Mouse (Mus musculus): ENCODE measurements around the gene Olfr417.
"Not testable (repeated sequence)": the region's sequence is repeated elsewhere in the genome, so short reads cannot be mapped to it uniquely, and the experiment has no call there.

Olfr417 gene

DNA sequence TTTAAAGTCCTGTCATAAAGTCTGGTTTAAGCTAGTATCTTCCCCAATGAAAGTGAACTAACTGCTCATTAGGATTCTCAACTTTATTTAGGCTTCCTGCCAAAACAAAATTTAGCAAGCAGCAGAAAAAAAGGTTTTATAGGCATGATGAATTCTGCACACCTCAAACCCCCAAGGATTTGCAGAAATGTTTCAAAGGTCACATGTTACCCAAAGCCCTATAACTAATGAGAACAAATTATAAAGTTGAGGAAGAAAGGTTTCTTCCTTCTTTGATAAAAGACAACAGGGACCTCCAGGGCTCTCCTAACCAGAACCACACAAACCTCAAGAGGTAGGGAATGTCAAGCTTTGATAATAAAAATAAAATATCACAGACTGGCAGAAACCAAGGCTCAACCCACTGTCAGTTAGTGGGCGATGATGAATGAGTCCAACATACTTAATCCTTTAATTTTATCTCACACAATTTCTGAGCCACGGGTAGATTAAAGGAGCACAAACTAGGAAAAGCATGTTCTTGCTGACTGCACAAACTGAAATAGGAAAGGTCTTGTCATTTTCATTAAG is at the start of gene Olfr417:
Gene Olfr417, plus strand, starts transcription at position 241 of the 570 bp plus-strand sequence.
- no peak for DNase-seq (ENCODE audit: low spot score in 2 of 2)

DNA sequence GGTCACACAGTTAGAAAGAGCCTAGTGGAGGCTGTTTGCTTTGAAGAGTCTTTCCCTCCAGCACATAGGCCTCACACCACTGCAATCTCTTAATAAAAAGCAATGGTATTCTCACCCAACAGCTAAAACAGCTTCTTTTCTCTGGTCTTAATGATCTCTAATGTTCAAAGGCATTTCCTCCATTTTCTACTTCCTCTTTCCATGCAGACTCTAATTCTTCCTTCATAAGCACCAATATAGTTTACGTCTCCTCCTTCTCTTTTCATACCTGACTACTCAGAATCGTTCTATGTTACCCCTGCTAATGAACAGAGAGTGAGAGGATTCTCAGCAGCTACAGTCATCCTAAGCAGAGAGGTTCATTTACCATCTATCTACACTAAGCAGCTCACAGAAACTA is 47.6 kb upstream of the Olfr417 start:
- DNase-seq (ENCODE audit: low spot score in 2 of 2) = no peak

GRCm38 (mm10) chr1:174330218-174330617 is 34.7 kb upstream of the Olfr417 start, which contains the start of gene Mptx1:
Gene Mptx1 (plus strand): TSS chr1:174330518.
- no peak for DNase-seq (ENCODE audit: low spot score in 2 of 2)

DNA sequence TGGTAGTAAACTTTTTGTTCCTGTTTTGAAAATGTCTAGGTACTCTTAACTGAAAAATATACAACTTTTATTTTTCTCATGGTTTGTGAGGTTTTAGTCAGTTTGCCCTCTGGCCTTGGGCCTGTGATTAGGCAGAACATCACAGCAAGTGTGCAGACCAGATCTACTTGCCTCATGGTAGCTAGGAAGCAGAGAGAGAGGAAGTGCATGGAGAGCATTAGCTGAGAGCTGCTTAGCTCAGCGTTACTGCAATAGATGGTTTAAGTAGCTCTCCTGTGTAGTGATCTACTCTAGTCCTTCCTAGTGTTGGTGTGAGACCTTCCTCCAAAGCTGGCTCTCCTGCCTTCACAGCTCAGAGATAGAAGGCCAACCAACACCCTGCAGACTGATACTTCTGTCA is 11.3 kb upstream of the Olfr417 start:
- DNase-seq (ENCODE audit: low spot score in 2 of 2) = not testable (repeated sequence)

GRCm38 (mm10) chr1:174354640-174355039 is 10.3 kb upstream of the Olfr417 start:
- no peak for DNase-seq (ENCODE audit: low spot score in 2 of 2)

DNA sequence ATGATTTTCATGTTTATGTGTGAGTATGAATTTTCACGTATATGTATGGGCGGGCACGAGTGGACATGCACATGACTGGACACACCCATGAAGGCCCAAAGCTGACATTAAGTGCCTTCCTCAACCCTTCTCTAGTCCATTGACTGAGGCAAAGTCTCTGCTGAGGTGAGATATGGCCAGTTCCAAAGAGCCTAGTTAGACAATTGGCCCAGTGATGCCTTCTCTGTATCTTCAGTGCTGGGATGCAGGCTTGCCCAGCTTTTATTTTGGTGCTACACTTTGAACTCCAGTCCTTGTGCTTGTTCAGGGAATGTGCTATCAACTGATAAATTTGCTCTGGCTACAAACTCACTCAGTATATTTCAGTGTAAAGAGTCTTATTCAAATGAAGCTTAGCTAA is 8.9 kb downstream of the Olfr417 start:
- DNase-seq (ENCODE audit: low spot score in 2 of 2) = no peak

DNA sequence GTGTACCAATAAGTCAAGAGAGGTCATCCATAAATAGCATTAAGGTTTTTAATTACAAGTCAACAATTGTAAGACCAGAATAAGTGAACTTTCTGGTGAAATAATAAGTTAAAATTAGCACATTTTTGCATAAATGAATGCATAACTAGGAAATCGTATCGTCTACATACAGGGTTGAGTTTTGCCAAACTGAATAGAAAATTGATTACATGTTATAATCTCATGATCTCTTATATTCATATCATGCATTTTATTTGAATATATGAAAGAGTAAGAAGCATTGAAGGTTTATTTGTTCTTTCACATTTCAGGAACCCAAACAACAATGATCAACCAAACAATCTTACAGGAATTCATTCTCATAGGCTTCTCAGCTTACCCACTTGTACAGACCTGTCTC is 25.8 kb downstream of the Olfr417 start, which contains the start of gene Olfr248:
Gene Olfr248, plus strand, starts transcription at position 301 of the 400 bp plus-strand sequence.
- DNase-seq (ENCODE audit: low spot score in 2 of 2) = no peak

- no peak for DNase-seq (ENCODE audit: low spot score in 2 of 2)
These were observed 58.0 kb downstream of the Olfr417 start for GRCm38 (mm10) chr1:174422959-174423358.

- no peak for DNase-seq (ENCODE audit: low spot score in 2 of 2)
These were observed 58.8 kb downstream of the Olfr417 start, which contains the start of gene Olfr414 for GRCm38 (mm10) chr1:174423764-174424163. Gene Olfr414 (plus strand): TSS chr1:174424064.

Measured in frontal cortex, postnatal 25 days (tissue).